Mouse (Mus musculus) heart, adult 2 months (tissue): ENCODE data around the gene Map4k5.

ENCODE experiments used
- CTCF ChIP-seq: fragments of 200-600 bp; IDR thresholded peaks from 2 replicates; pipeline ENCODE4 v1.8.1; 2022; ENCODE audit warnings: antibody characterized with exemption, mild to moderate bottlenecking, moderate library complexity
- EP300 ChIP-seq: fragments of 200-500 bp; IDR thresholded peaks from 2 replicates; pipeline ENCODE4 v1.6.1; 2011; ENCODE audit warnings: low read depth, low read length, control low read depth; ENCODE audit not compliant: insufficient read depth
- POLR2A ChIP-seq: fragments of 200-500 bp; IDR thresholded peaks from 2 replicates; pipeline ENCODE4 v1.6.1; 2011; ENCODE audit warnings: mild to moderate bottlenecking, low read depth, low read length, control low read depth; ENCODE audit not compliant: insufficient read depth

GRCm38 (mm10) chr12:69758221-69759185, 134.5 kb downstream of the Map4k5 start:
- TF ChIP-seq CTCF (no peak), POLR2A (no peak), EP300 (no peak)
